Mouse (Mus musculus) CH12F3 (cell line): Measurements from ENCODE around the gene Col4a3.

Experiments used
- in situ Hi-C: fragments of 300-500 bp; cut with MboI; formaldehyde crosslinking; loops from 2 replicates; pipeline ENCODE4 v1.14.3; 2020; ENCODE audit warnings: low sequenced_read_pairs

Col4a3 gene

GRCm38 (mm10) chr1:82605347-82605746 lies 18.6 kb downstream of the Col4a3 start:
- in situ Hi-C loops, result no loop called here

DNA sequence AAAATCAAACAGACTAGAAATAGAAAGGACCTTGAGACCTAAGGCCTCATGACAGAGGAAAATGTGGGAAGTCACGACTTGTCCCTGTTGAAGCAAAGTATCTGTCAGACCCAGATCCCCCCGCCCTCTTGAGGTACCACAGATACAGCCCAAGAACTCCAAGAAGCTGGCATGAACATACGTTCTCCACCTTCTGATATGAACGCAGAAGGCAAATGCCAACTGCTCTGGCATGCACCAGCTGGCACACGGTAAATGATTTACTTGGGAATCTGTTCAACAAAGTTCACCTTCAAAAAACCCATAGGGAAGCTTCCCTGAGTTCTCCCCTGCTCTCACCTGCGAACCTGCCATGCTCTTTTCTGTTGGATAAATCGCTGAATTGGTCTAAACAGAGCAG lies 19.1 kb downstream of the Col4a3 start:
- in situ Hi-C loops, result no loop called here

- in situ Hi-C loops, result no loop called here
Observed at GRCm38 (mm10) chr1:82608646-82609262, 22.0 kb downstream of the Col4a3 start.

DNA sequence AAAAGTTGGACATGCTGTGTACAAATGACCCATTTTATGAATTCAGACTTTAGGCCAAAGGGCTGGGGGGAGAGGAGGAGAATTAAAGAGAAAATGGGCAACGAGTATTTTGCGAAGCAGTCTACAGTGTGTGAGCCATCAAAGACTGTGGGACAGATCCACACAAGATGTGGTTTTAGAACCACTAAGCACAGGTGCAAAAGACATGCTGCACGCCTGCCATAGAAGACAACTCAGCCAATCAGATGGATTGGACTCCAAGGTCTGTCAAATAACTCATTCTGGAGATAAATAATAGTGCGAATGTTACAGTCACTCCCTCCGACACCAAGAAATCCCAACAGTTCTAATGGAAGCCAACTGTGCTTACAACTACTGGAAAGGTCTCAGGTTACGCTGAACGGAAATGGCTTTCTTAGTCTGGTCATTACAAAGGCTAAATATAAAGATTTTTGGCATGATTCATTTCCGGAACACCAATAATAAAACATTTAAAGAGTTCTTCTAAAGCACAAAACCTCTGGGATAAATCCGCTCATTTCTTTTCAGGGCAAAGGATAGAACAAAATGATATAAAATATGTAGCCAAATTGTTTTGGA lies 25.4 kb downstream of the Col4a3 start:
- in situ Hi-C loops, result no loop called here

GRCm38 (mm10) chr1:82618001-82618400 lies 31.3 kb downstream of the Col4a3 start:
- in situ Hi-C loops, result no loop called here

- in situ Hi-C loops, result no loop called here
Observed at GRCm38 (mm10) chr1:82618592-82618991, 31.9 kb downstream of the Col4a3 start.

GRCm38 (mm10) chr1:82619981-82620380 lies 33.3 kb downstream of the Col4a3 start:
- in situ Hi-C loops, result no loop called here

GRCm38 (mm10) chr1:82624934-82625333 lies 38.2 kb downstream of the Col4a3 start:
- in situ Hi-C loops, result no loop called here

DNA sequence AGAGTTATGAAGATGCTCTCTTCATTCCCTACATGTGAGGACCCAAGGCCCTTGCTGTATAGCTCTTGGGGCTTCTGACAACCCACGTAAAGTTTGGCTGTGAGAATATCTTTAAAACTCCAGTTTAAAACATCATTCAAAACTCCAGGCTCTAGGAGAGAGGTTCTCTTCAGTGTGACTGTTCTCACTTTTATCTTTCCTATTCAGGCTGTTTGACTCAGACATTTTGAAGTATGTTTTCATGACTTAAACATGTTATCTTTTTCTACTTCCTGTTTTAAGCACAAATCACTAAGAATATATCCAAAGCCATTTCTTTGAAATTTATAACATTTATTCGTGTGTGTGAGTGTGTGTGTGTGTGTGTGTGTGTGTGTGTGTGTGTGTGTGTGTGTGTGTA lies 38.8 kb downstream of the Col4a3 start:
- in situ Hi-C loops, result no loop called here

- in situ Hi-C loops, result no loop called here
Observed at GRCm38 (mm10) chr1:82627652-82628051, 40.9 kb downstream of the Col4a3 start.

GRCm38 (mm10) chr1:82629495-82629894 lies 42.8 kb downstream of the Col4a3 start:
- in situ Hi-C loops, result no loop called here

DNA sequence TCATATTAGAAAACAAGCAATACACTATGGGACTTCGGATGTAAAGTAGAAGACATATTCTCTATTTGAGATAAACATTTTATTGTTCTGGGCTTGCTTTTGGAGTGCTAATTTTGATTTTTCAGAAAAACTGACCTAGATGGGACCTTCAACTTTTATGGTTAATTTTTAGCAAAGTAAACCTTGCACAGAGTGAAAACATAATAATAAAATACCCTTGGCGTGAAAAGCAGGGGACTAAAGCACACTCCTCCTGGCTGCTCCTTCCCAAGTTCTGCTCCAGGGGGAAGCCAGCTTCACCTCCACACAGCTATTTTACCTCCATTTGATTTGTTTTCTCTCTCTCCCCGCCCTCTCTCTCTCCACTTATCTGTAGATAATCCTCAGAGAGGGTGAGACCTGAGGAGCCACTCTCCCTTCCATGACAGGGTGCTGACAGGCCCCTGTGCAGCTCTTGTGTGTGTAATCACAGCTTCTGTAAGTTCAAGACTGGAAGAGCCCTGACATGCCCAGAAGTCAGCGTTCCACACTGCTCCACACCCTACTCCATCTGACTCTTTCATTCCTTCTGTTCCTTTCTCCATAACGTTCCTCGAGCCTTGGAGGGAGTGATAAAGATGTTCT lies 44.6 kb downstream of the Col4a3 start:
- in situ Hi-C loops, result no loop called here

DNA sequence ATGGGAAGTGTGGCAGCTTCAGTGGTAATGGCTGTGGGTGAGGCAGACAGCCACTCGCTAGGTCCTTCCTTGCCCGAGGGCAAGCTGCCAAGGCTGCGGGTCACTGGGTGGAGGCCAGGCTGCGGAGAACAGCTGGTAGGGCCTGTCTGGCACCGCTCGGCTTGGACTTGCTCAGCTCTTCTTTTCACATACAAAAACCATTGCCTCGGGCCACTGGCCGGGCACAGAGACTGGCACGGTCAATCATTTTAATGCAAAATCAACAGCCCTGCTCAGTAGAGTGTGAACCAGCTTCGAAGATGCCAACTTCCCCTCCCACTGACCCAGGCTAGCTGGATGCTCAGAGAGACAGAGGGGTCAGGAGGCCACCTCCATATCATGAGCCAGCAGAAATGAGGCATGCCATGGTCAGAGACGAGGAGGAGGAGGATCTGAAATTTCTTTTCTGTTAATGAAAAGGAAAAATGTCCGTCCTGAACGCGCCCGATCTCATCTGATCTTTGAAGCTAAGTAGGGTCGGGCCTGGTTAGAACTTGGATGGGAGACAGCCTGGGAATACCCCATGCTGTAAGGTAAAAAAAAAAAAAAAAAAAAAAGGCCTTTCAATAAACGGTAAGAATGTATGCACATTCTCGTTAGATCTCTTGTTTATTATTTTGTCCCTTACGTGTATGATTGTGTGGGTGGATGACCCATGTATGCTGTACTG lies 48.0 kb downstream of the Col4a3 start:
- in situ Hi-C loops, result no loop called here

- in situ Hi-C loops, result no loop called here
Observed at GRCm38 (mm10) chr1:82635254-82635620, 48.5 kb downstream of the Col4a3 start.

GRCm38 (mm10) chr1:82636321-82636720 lies 49.6 kb downstream of the Col4a3 start:
- in situ Hi-C loops, result no loop called here

GRCm38 (mm10) chr1:82637414-82637813 lies 50.7 kb downstream of the Col4a3 start:
- in situ Hi-C loops, result no loop called here

DNA sequence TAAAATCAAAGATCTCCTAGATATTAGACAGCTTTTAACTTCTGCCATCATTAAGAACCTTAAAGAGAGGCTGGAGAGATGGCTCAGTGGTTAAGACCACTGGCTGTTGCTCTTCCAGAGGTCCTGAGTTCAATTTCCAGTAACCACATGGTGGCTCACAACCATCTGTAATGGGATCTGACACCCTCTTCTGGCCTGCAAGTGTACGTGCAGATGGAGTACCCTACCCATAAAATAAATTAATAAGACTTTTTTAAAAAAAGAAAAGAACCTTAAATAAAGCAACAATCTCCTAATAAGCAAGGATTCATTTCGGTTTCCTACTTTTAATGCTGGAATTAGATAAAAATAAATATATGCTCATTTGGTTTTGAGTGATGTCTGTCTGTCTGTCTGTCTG lies 51.7 kb downstream of the Col4a3 start:
- in situ Hi-C loops, result no loop called here

GRCm38 (mm10) chr1:82641316-82641987 lies 54.7 kb downstream of the Col4a3 start:
- in situ Hi-C loops, result loop anchor here (10.0 kb wide), 1 partner anchor 67 kb away; no protein-coding TSS in a partner anchor

DNA sequence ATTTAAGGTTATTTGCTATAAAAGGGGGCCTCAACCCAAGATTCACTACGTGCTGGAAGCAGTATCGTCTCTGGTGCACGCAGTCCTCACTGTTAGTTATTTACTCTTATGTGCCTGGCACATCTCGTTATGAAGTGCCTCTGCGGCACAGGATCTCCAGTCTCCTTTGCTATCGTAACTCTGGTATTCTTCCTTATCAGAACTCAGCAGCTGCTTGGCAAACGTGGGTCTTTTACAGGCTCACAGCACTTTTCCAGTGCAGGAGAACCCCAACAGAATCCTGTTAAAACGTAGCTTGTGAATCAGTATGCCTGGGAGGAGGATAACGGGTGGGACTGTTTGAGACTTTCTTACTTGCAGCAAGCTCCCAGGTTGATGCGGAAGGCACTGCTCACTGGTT lies 61.3 kb downstream of the Col4a3 start:
- in situ Hi-C loops, result loop anchor here (10.0 kb wide), 1 partner anchor 73 kb away; no protein-coding TSS in a partner anchor

- in situ Hi-C loops, result no loop called here
Observed at GRCm38 (mm10) chr1:82650868-82651267, 64.1 kb downstream of the Col4a3 start.

GRCm38 (mm10) chr1:82654046-82654445 lies 67.3 kb downstream of the Col4a3 start:
- in situ Hi-C loops, result no loop called here
